Mouse (Mus musculus) gastrocnemius, adult 18-20 months (tissue): ENCODE data around the gene Spata3. TPM values are rescaled to one million over a fixed set of nuclear protein-coding genes. Genes with fewer than 3 reads are reported as not detected.

Source experiments
- total RNA-seq, 2 experiments: library from RNA; stranded (reverse); gene quantifications; 2 replicates each; pipeline ENCODE4 v1.2.3; 2021

Spata3 gene
- total RNA-seq, 2 experiments from 2014 or later = not detected

Other genes with a start within 250 kb of the Spata3 start
- gene A630001G21Rik, start 238.2 kb upstream of the Spata3 start, total RNA-seq = under 1 TPM in 1 of 2 experiments, not detected in 1; 0.55 TPM
- 100 to 1,000 TPM; 169 to 186 TPM for gene Cab39, start 223.4 kb upstream of the Spata3 start, total RNA-seq
- 10 to 100 TPM; 25.3 to 33.6 TPM for gene Itm2c, start 122.5 kb upstream of the Spata3 start, total RNA-seq
- gene 4933407L21Rik, start 88.3 kb upstream of the Spata3 start, total RNA-seq = under 1 TPM; 0.27 to 0.36 TPM
- gene Gpr55, start 55.8 kb upstream of the Spata3 start, total RNA-seq = not detected
- gene 2810459M11Rik, start 29.0 kb downstream of the Spata3 start, total RNA-seq = not detected
- gene Psmd1, start 47.6 kb downstream of the Spata3 start, total RNA-seq = 100 to 1,000 TPM; 126 to 128 TPM
- gene Htr2b, start 95.2 kb downstream of the Spata3 start, total RNA-seq = not detected
- under 1 TPM in 1 of 2 experiments, not detected in 1; 0.39 TPM for gene Gm21972, start 116.8 kb downstream of the Spata3 start, total RNA-seq
- gene Armc9, start 138.0 kb downstream of the Spata3 start, total RNA-seq = 1 to 10 TPM; 2.4 to 2.7 TPM